Mouse (Mus musculus): ENCODE measurements at regions not wholly inside any gene's neighbourhood (a gene's known extent, or its start where the extent isn't known, plus 50 kb on each side); places are given as distances from the start of the nearest gene placed in this dataset.

DNA sequence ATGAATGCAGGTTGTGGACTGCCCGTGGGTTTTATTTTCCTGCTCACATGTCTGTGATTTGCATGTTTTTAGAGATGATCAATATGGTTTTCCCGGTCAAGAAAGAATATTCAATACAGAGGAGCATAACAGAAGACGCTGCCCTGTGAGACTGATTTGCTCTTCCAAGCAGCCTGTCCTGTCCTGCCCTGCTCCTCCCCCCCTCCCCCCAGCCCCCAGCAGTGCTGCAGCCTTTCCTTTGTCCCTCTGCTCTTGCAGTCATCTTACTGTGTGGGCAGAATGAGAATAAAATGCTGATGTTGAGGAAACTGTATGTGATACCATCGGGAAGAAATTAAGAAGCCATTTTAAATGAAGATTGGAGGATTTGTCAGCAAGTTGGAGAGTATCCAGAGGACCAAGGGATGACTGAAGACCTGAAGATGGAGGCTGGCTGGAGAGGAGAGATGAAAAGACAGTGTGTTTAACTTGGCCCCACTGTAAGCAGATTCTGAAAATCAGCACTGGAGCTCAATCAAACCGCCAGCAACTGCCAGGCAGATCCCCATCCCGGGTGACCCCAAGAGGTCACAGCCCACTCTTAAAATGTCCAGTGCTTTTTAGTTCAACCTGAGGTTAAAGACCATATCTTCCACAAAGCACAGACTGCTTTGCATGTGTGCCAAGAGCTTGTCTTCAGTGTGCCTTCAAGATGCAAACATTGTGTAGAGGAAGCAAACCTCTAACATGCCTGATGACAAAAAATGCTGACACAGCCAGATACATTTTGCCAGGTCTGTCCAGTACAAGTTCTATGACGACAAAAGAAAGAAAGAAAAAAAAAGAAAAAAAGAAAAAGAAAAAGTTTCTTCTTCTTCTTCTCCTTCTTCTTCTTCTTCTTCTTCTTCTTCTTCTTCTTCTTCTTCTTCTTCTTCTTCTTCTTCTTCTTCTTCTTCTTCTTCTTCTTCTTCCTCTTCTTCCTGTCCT is 109.7 kb upstream of the Inhba start:
- H3K27ac ChIP-seq (replicated peaks; ENCODE audit: low read depth, low read length) = no peak overlapping the region
- H3K4me3 ChIP-seq (replicated peaks; ENCODE audit: low read length) = no peak overlapping the region
- H3K9ac ChIP-seq (ENCODE audit: low read depth, low read length, severe bottlenecking) = no peak overlapping the region
- H3K4me2 ChIP-seq (replicated peaks; ENCODE audit: low read depth, low read length, severe bottlenecking) = no peak overlapping the region
- no peak for DNase-seq (ENCODE audit: low spot score)
- no peak for TF ChIP-seq POLR2A (IDR thresholded peaks at IDR 0.05; ENCODE audit: borderline replicate concordance, extremely low read depth, insufficient read depth, insufficient read length)
- no peaks in the 10 kb centered on the region for H3K9me3 ChIP-seq (ENCODE audit: control insufficient read depth, low read length)
- H3K36me3 ChIP-seq (ENCODE audit: control insufficient read depth, insufficient read depth, low read length) = no peaks in the 10 kb centered on the region
- no peaks in the 10 kb centered on the region for H3K27me3 ChIP-seq (ENCODE audit: control insufficient read depth, insufficient read depth, low read length)
- H3K4me1 ChIP-seq (ENCODE audit: control insufficient read depth, insufficient read depth, low read length) = no peaks in the 10 kb centered on the region
- no peak for ATAC-seq (ENCODE audit: low FRiP score, low read depth)
- 47% methylated on average over 7 of the region's 7 CpGs for WGBS

- H3K4me1 ChIP-seq (ENCODE audit: control insufficient read depth, insufficient read depth, low read length) = no peaks in the 10 kb centered on the region
- H3K4me2 ChIP-seq (replicated peaks; ENCODE audit: low read depth, low read length, severe bottlenecking) = no peak overlapping the region
- no peak overlapping the region for H3K4me3 ChIP-seq (replicated peaks; ENCODE audit: low read length)
- no peak for ATAC-seq (ENCODE audit: low FRiP score, low read depth)
- H3K27ac ChIP-seq (replicated peaks; ENCODE audit: low read depth, low read length) = no peak overlapping the region
- no peaks in the 10 kb centered on the region for H3K9me3 ChIP-seq (ENCODE audit: control insufficient read depth, low read length)
- no peaks in the 10 kb centered on the region for H3K36me3 ChIP-seq (ENCODE audit: control insufficient read depth, insufficient read depth, low read length)
- no peaks in the 10 kb centered on the region for H3K27me3 ChIP-seq (ENCODE audit: control insufficient read depth, insufficient read depth, low read length)
- 45% methylated on average over 1 of the region's 1 CpGs for WGBS
- no peak overlapping the region for H3K9ac ChIP-seq (ENCODE audit: low read depth, low read length, severe bottlenecking)
- no peak for TF ChIP-seq POLR2A (IDR thresholded peaks at IDR 0.05; ENCODE audit: borderline replicate concordance, extremely low read depth, insufficient read depth, insufficient read length)
- DNase-seq (ENCODE audit: low spot score) = no peak
Measured at GRCm38 (mm10) chr13:15907806-15908205, 103.8 kb upstream of the Inhba start.

DNA sequence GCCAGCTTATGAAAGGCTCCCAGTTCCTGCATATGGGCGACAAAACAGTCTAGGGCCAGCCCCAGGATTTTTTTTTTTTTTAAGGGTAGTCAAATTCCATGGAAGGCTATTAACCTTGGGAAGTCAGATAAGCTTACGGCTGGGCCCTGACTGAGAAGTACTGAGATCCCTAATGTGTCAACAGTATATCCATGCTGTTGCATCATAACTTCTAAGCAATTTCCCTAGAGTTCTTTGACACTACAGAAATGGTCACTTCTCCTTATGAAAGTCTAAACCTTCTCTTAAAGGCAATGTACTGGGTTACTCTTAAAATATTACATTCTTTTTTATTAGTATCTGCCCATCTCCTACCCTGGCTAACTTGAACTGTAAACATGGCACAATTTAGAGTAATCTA is 101.1 kb upstream of the Inhba start:
- no peak for TF ChIP-seq POLR2A (IDR thresholded peaks at IDR 0.05; ENCODE audit: borderline replicate concordance, extremely low read depth, insufficient read depth, insufficient read length)
- Histone ChIP-seq H3K9ac (ENCODE audit: low read depth, low read length, severe bottlenecking) (no peak overlapping the region), H3K4me3 (replicated peaks; ENCODE audit: low read length) (no peak overlapping the region), H3K9me3 (ENCODE audit: control insufficient read depth, low read length) (no peaks in the 10 kb centered on the region), H3K4me2 (replicated peaks; ENCODE audit: low read depth, low read length, severe bottlenecking) (no peak overlapping the region), H3K27ac (replicated peaks; ENCODE audit: low read depth, low read length) (no peak overlapping the region), H3K4me1 (ENCODE audit: control insufficient read depth, insufficient read depth, low read length) (no peaks in the 10 kb centered on the region), H3K36me3 (ENCODE audit: control insufficient read depth, insufficient read depth, low read length) (no peaks in the 10 kb centered on the region), H3K27me3 (ENCODE audit: control insufficient read depth, insufficient read depth, low read length) (no peaks in the 10 kb centered on the region)
- WGBS = 60% methylated on average over 2 of the region's 2 CpGs
- ATAC-seq (ENCODE audit: low FRiP score, low read depth) (no peak), DNase-seq (ENCODE audit: low spot score) (no peak)

- TF ChIP-seq POLR2A (IDR thresholded peaks at IDR 0.05; ENCODE audit: borderline replicate concordance, extremely low read depth, insufficient read depth, insufficient read length) = no peak
Measured at GRCm38 (mm10) chr13:15911263-15911662, 100.4 kb upstream of the Inhba start.

DNA sequence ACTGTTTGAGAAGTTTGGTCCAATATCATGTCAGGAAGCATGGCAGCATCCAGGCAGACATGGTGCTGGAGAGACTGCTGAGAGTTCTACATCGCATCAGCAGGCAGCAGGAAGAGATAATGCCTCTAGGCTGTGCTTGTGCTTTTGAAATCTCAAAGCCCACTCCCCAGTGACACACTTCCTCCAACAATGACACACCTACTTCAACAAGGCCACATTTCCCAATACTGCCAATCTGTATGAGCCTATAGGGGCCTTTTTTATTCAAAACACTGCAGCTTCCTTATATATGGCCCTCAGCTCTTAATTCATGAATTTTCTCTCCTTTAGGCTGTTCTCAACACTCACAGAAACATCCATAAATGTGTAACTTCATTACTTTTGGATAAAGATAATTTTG is 97.4 kb upstream of the Inhba start:
- ATAC-seq (ENCODE audit: low FRiP score, low read depth) = no peak
- Histone ChIP-seq H3K36me3 (ENCODE audit: control insufficient read depth, insufficient read depth, low read length) (no peaks in the 10 kb centered on the region), H3K4me1 (ENCODE audit: control insufficient read depth, insufficient read depth, low read length) (no peaks in the 10 kb centered on the region), H3K4me3 (replicated peaks; ENCODE audit: low read length) (no peak overlapping the region), H3K9ac (ENCODE audit: low read depth, low read length, severe bottlenecking) (no peak overlapping the region), H3K27me3 (ENCODE audit: control insufficient read depth, insufficient read depth, low read length) (no peaks in the 10 kb centered on the region), H3K4me2 (replicated peaks; ENCODE audit: low read depth, low read length, severe bottlenecking) (no peak overlapping the region), H3K9me3 (ENCODE audit: control insufficient read depth, low read length) (no peaks in the 10 kb centered on the region), H3K27ac (replicated peaks; ENCODE audit: low read depth, low read length) (no peak overlapping the region)
- 76% methylated on average over 1 of the region's 1 CpGs for WGBS
- DNase-seq (ENCODE audit: low spot score) = no peak
- TF ChIP-seq POLR2A (IDR thresholded peaks at IDR 0.05; ENCODE audit: borderline replicate concordance, extremely low read depth, insufficient read depth, insufficient read length) = no peak

More at GRCm38 (mm10) chr13:15911263-15911662, 100.4 kb upstream of the Inhba start:
- DNase-seq (ENCODE audit: low spot score) (no peak), ATAC-seq (ENCODE audit: low FRiP score, low read depth) (no peak)
- WGBS = 92% methylated on average over 1 of the region's 1 CpGs
- H3K27ac ChIP-seq (replicated peaks; ENCODE audit: low read depth, low read length) = no peak overlapping the region
- H3K9me3 ChIP-seq (ENCODE audit: control insufficient read depth, low read length) = no peaks in the 10 kb centered on the region
- H3K27me3 ChIP-seq (ENCODE audit: control insufficient read depth, insufficient read depth, low read length) = no peaks in the 10 kb centered on the region
- H3K4me1 ChIP-seq (ENCODE audit: control insufficient read depth, insufficient read depth, low read length) = no peaks in the 10 kb centered on the region
- H3K36me3 ChIP-seq (ENCODE audit: control insufficient read depth, insufficient read depth, low read length) = no peaks in the 10 kb centered on the region
- no peak overlapping the region for H3K4me3 ChIP-seq (replicated peaks; ENCODE audit: low read length)
- H3K9ac ChIP-seq (ENCODE audit: low read depth, low read length, severe bottlenecking) = no peak overlapping the region
- no peak overlapping the region for H3K4me2 ChIP-seq (replicated peaks; ENCODE audit: low read depth, low read length, severe bottlenecking)

Data from limb, embryonic 14.5 days (tissue).